Mouse (Mus musculus): ENCODE measurements around the gene Snx19. TPM values are rescaled to one million over a fixed set of nuclear protein-coding genes. Genes with fewer than 3 reads are reported as not detected.
A peak's percentile ranks its signal among the peaks of the same experiment; 100 is the strongest.

Snx19 gene
- total and polyA plus RNA-seq, 3 experiments: 12.0 to 17.4 TPM; not detected in 1

DNA sequence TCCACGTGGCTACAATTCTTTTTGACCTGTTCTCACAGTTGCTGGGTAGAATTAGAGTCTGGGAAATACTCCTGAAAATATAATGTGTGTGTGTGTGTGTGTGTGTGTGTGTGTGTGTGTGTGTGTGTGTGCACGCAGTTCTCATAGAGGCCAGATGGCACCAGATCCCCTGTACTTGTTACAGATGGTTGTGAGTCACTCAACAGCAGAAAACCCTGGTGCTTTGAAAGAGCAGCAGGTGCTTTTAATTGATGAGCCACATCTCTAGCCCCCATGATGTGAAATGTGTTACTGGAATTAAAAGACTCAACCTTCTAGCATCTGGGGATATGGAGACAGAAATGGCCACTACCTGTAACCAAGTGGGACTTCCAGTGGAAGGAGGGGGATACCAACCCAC, 58.3 kb downstream of the Snx19 start:
- Histone ChIP-seq H3K9me3 (replicated peaks; ENCODE audit: insufficient read depth, low read length) (no peaks in the 10 kb centered on the region), H3K79me2 (ENCODE audit: control insufficient read depth, insufficient read depth, low read length, poor library complexity) (no peaks in the 10 kb centered on the region), H3K4me3 (ENCODE audit: control insufficient read depth in 1 of 2, insufficient read depth in 1 of 2, low read depth in 2 of 2, low read length in 2 of 2) (no peak overlapping the region), H3K27me3 (ENCODE audit: control insufficient read depth in 1 of 2, insufficient read depth in 2 of 2, low read length in 2 of 2) (no peaks in the 10 kb centered on the region), H3K4me1 (ENCODE audit: control insufficient read depth in 1 of 2, insufficient read depth in 2 of 2, low read length in 2 of 2) (peaks cover 0 to 4% of the 10 kb centered on the region in 2 experiments; a peak in 1 of 4 replicates), H3K9ac (ENCODE audit: control insufficient read depth, low read depth, low read length, poor library complexity, severe bottlenecking) (no peak overlapping the region), H3K36me3 (ENCODE audit: control insufficient read depth in 1 of 2, insufficient read depth in 2 of 2, low read length in 2 of 2) (no peaks in the 10 kb centered on the region; a peak in 1 of 4 replicates), H3K27ac (ENCODE audit: control insufficient read depth, low read depth, low read length) (no peak overlapping the region)
- no peak for DNase-seq (ENCODE audit: low read depth, low spot score)
- TF ChIP-seq USF1 (IDR thresholded peaks at IDR 0.05; ENCODE audit: low read depth, low read length) (no peak), ZC3H11A (IDR thresholded peaks at IDR 0.05; ENCODE audit: low read depth, low read length) (no peak), CHD2 (IDR thresholded peaks at IDR 0.05; ENCODE audit: low read length) (no peak), NRF1 (IDR thresholded peaks at IDR 0.05; ENCODE audit: insufficient read depth, low read depth, low read length, poor library complexity, severe bottlenecking) (no peak), ZMIZ1 (IDR thresholded peaks at IDR 0.05; ENCODE audit: low read depth, low read length) (no peak), ELF1 (IDR thresholded peaks at IDR 0.05; ENCODE audit: low read depth, low read length) (no peak), GATA1 (IDR thresholded peaks at IDR 0.05; ENCODE audit: low read depth, low read length) (no peak), POLR2AphosphoS5 (IDR thresholded peaks at IDR 0.05; ENCODE audit: borderline replicate concordance, low read depth, low read length) (no peak)

GRCm38 (mm10) chr9:30488384-30488783, 61.5 kb downstream of the Snx19 start:
- no peak overlapping the region for H3K9ac ChIP-seq (ENCODE audit: control insufficient read depth, low read depth, low read length, poor library complexity, severe bottlenecking)
- TF ChIP-seq MYB (IDR thresholded peaks at IDR 0.05; ENCODE audit: low read depth, low read length): peak; percentile 78
- peak; percentile 54 to 83; a peak in 3 of 4 replicates for TF ChIP-seq EP300 (IDR thresholded peaks at IDR 0.05; ENCODE audit: low read depth in 1 of 2, low read length in 2 of 2)
- TF ChIP-seq ZC3H11A (IDR thresholded peaks at IDR 0.05; ENCODE audit: low read depth, low read length): no peak
- TF ChIP-seq CTCF (IDR thresholded peaks at IDR 0.05 in 2 of 3, conservative IDR thresholded peaks at IDR 0.05 in 1 of 3; ENCODE audit: control insufficient read depth in 1 of 3, insufficient read depth in 1 of 3, low read depth in 2 of 3, low read length in 3 of 3, poor library complexity in 1 of 3, severe bottlenecking in 1 of 3): no peak
- TF ChIP-seq TCF12 (IDR thresholded peaks at IDR 0.05; ENCODE audit: low read depth, low read length): no peak
- TF ChIP-seq GABPA (IDR thresholded peaks at IDR 0.05; ENCODE audit: low read depth, low read length): no peak
- peak; percentile 32; the same call in 1 of the 2 replicates for TF ChIP-seq ETS1 (IDR thresholded peaks at IDR 0.05; ENCODE audit: low read depth, low read length)
- H3K27ac ChIP-seq (ENCODE audit: control insufficient read depth, low read depth, low read length): no peak overlapping the region
- H3K9me3 ChIP-seq (replicated peaks; ENCODE audit: insufficient read depth, low read length): no peaks in the 10 kb centered on the region
- no peaks in the 10 kb centered on the region; a peak in 1 of 4 replicates for H3K36me3 ChIP-seq (ENCODE audit: control insufficient read depth in 1 of 2, insufficient read depth in 2 of 2, low read length in 2 of 2)
- DNase-seq (ENCODE audit: low read depth, low spot score): peak; percentile 51
- H3K4me3 ChIP-seq (ENCODE audit: control insufficient read depth in 1 of 2, insufficient read depth in 1 of 2, low read depth in 2 of 2, low read length in 2 of 2): no peak overlapping the region
- H3K4me1 ChIP-seq (ENCODE audit: control insufficient read depth in 1 of 2, insufficient read depth in 2 of 2, low read length in 2 of 2): peaks cover 0 to 4% of the 10 kb centered on the region in 2 experiments; a peak in 1 of 4 replicates
- H3K79me2 ChIP-seq (ENCODE audit: control insufficient read depth, insufficient read depth, low read length, poor library complexity): no peaks in the 10 kb centered on the region
- H3K27me3 ChIP-seq (ENCODE audit: control insufficient read depth in 1 of 2, insufficient read depth in 2 of 2, low read length in 2 of 2): no peaks in the 10 kb centered on the region

GRCm38 (mm10) chr9:30494446-30494845, 67.5 kb downstream of the Snx19 start:
- H3K79me2 ChIP-seq (ENCODE audit: control insufficient read depth, insufficient read depth, low read length, poor library complexity): no peaks in the 10 kb centered on the region
- no peaks in the 10 kb centered on the region for H3K4me1 ChIP-seq (ENCODE audit: control insufficient read depth in 1 of 2, insufficient read depth in 2 of 2, low read length in 2 of 2)
- H3K27me3 ChIP-seq (ENCODE audit: control insufficient read depth in 1 of 2, insufficient read depth in 2 of 2, low read length in 2 of 2): no peaks in the 10 kb centered on the region
- H3K9ac ChIP-seq (ENCODE audit: control insufficient read depth, low read depth, low read length, poor library complexity, severe bottlenecking): no peak overlapping the region
- H3K4me3 ChIP-seq (ENCODE audit: control insufficient read depth in 1 of 2, insufficient read depth in 1 of 2, low read depth in 2 of 2, low read length in 2 of 2): no peak overlapping the region
- H3K27ac ChIP-seq (ENCODE audit: control insufficient read depth, low read depth, low read length): no peak overlapping the region
- no peak for DNase-seq (ENCODE audit: low read depth, low spot score)
- no peak for TF ChIP-seq MYC (IDR thresholded peaks at IDR 0.05; ENCODE audit: low read depth, low read length)
- TF ChIP-seq UBTF (IDR thresholded peaks at IDR 0.05; ENCODE audit: borderline replicate concordance, insufficient read depth, low read depth, low read length): no peak
- no peak for TF ChIP-seq TCF12 (IDR thresholded peaks at IDR 0.05; ENCODE audit: low read depth, low read length)
- no peak for TF ChIP-seq POLR2AphosphoS2 (IDR thresholded peaks at IDR 0.05; ENCODE audit: low read length)
- no peak for TF ChIP-seq MEF2A (IDR thresholded peaks at IDR 0.05; ENCODE audit: extremely low read depth, insufficient replicate concordance, low read depth, low read length, poor library complexity, severe bottlenecking)
- no peak for TF ChIP-seq GATA1 (IDR thresholded peaks at IDR 0.05; ENCODE audit: low read depth, low read length)
- no peak for TF ChIP-seq MXI1 (IDR thresholded peaks at IDR 0.05; ENCODE audit: low read depth, low read length)
- no peak for TF ChIP-seq TAL1 (IDR thresholded peaks at IDR 0.05; ENCODE audit: low read length)
- no peak for TF ChIP-seq USF1 (IDR thresholded peaks at IDR 0.05; ENCODE audit: low read depth, low read length)
- TF ChIP-seq KAT2A (conservative IDR thresholded peaks at IDR 0.05; ENCODE audit: low read depth, low read length): no peak
- TF ChIP-seq CHD1 (IDR thresholded peaks at IDR 0.05; ENCODE audit: low read depth, low read length): no peak
- TF ChIP-seq JUND (IDR thresholded peaks at IDR 0.05; ENCODE audit: low read depth, low read length): no peak
- H3K36me3 ChIP-seq (ENCODE audit: control insufficient read depth in 1 of 2, insufficient read depth in 2 of 2, low read length in 2 of 2): no peaks in the 10 kb centered on the region
- no peaks in the 10 kb centered on the region for H3K9me3 ChIP-seq (replicated peaks; ENCODE audit: insufficient read depth, low read length)

All from MEL (cell line).